Mouse (Mus musculus) retina, postnatal 1 day (tissue): ENCODE data around the gene Nme7.

ENCODE experiments used
- DNase-seq: peaks from one replicate; pipeline ENCODE4 v3.0.0-alpha.2; 2012

Gene Nme7

DNA sequence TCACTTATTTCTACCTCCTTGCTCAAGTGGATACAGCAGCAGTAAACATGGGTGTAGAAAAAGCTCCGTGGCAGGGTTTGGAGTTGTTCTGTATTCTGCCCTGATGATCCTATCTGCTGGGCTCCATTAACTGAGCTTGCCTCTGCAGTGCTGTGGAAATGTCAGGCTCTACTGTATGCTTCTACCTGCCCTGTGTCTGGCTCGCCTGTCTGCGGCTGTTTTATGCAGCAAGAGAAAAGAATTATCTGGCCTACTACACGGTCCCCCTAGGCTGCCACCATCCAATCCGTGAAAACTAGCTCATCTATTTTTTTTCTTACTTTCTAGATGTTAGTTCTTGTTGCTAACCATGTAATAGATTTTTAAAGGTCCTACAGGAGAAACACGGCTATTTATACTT lies 81.1 kb downstream of the Nme7 start:
- DNase-seq, result no peak

DNA sequence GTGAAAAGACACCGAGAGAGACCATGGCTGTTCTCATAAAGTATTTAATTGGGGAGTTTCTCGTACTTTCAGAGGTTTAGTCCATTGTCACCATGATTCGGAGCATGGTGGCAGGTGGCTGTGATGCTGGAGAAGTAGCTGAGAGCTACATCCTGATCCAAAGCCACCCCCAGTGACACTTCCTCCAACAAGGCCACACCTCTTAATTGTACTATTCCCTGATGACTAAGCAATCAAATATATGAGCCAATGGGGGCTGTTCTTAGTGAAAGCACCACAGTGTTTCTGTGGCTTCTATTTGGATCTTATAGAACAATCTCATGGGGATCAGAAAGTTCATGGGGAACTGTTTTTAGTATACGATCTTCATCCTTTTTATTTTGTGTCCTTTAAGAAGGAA lies 85.8 kb downstream of the Nme7 start:
- DNase-seq, result no peak

DNA sequence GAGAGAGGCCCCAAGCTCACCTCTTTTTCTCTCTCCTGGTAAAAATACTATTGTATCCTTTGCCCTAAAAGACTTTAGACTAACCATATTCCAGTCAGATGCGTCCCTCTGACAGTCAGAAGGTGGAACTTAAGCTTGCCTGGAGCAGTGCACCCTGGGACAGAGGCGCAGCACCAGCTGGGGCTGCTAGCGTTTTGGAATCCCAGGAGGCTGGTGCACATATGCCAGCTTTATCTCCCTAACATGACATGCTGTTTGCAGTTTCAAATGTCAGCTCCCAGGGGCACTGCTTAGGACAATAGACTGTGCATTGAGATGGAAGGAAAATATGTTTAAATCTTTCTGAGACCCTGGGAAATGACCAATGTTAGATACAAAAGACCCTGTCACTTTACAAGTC lies 88.3 kb downstream of the Nme7 start:
- DNase-seq, result peak; percentile 42

DNA sequence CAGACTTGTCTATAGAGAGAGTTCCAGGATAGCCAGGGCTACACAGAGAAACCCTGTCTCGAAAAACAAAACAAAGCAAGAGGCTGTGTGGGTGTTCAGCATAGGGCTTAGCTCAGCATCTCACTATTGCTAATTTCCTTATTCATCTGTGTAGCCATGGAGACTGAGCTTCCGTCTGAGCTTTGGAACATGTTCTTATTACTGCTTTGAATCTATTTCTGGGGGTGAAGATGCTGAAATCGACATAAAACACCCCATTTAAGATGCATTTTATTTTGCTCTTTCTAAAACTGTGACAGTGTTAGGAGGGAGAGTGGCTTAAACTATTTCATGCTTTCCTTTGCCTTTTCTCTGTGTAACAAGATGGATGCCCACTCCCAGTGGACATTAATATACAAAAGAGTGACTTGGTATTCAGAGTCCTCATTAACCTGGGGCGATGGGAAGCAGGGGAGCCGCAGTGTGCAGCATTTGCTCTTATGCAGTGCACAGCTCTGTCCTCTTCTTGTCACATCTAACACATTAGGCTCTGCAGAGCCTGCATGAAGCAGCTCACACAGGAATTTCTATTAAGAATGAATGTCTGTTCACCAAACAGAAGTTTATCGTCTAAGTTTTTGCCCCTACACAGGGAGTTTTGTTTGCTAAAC lies 91.3 kb downstream of the Nme7 start:
- DNase-seq, result no peak

DNA sequence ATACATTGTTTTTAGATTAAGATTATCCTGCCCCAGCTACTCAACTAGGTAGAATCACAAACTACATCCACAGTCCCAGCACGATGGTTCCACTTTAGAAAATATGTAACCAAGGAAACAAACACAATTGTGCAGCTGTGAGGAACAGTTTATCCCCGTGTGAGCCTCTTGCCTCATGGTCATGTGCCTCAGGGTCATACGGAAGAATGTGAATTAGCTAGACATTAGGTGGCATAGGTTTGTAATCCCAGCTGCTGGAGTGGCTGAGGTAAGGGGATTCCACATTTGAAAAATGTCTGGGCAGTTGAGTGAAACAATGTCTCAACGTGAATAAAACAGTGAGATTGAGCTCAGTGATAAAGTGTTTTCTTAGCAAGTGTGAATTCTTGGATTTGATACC lies 93.8 kb downstream of the Nme7 start:
- DNase-seq, result no peak

DNA sequence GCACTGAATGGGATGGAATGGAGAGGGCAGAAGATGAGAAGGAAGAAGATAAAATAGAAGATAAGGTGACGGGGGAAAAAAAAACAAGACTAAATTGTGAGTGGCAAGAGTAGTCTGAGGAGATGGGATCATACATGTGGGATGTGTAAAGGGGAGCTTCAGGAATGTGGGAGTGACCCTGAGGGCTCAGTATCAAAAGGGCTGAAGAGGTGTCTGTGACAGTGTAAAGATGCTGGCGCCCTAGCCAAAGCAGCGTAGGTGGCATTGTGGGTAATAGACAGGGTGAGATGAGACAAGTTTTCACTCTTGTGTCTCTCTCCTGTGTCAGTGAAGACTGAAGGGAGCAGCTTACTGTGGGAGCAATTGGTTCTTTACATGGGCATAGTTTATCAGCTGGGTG lies 95.7 kb downstream of the Nme7 start:
- DNase-seq, result no peak

DNA sequence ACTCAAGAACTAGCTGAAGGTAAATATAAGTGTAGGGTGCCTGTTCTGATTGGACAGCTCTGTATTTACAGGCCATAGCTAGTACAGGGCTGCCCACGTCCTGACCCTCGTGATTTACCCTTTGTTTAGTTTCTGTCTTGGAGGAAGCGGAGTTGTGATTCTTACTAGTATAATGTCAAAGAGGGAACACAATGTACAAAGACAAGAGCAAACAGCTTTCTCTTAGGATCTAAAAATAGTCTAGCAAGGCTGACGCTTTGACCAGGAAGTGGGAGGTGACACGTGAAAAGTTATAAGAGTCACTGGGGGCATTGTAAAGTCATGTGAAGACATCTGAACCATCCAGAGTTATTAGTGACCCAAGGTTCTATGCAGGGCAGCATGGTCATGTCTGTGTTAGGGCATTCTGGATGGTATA lies 101.5 kb downstream of the Nme7 start:
- no peak for DNase-seq

DNA sequence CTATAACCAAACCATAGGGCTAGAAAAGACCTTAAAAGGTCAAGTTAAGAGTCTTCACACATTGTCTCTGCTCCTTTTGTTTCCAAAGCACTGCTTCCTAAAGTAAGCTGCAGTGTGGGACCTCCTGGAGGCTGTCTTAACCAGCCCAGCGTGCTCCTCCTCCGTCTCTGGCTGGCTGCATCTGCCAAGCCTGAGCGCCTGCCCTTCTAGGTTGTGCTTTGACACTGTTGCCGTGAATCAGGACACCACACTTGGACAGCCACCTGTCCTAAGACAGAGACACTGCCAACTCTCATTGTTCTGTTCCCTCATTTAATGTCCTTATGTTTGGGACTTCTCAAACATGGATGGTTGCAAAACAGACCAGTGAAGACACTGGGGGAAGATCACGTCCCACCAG lies 102.6 kb downstream of the Nme7 start:
- DNase-seq, result no peak

DNA sequence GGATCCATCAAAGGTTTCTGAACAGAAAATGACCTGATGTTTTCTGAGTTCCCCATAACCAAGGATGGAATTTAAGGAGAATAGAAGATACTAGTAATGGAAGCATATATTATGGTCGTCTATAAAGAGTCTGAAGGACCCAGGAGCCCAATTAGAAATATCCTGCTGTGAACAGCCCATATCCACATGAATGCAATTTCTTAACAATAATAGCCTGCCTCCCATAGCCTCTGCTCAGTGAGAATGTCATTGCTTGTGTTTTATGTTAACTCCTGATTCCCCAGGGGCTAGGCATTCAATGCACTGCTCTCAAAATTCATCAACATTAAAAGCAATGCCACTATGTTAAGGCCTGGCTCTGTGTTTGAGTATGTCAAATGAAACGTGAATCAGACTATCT lies 104.7 kb downstream of the Nme7 start:
- no peak for DNase-seq

DNA sequence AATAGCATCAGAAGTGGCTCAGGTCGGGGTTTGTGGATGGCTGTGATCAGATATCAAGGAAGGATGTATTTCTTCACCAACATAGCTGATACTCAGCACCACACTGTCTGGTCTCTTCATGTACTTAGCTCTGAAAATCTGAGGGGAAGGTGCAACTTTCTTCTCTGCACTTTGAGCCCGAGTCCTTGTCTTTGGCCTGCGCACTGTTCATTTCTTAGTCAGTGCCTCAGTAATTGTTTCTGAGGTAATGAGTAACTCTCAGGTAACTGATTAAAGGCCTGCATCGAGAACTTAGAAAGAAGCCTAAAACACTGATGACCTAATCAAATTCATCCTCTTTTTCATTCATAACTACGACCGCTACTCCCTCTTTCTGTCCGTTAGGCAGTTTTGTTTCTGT lies 107.4 kb downstream of the Nme7 start:
- no peak for DNase-seq

DNA sequence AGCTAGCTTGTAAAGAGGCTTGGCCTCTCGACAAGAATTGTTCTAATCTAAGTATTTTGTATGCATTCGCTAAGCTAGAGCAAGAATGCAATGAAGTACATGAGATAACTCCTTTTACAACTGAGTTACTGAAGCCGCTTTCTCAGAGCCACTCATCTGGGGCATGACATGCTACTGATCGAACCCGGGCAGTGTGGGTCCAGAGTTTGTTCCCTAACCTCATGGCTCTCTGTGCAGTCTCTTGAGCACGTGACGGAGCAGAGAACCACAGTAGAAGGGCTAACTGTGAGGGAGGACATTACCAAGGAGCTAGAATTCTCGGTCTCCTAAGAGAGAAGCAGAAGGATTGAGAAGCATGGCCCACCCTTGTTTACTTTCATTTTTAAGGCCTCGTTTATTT lies 109.0 kb downstream of the Nme7 start:
- DNase-seq, result no peak

DNA sequence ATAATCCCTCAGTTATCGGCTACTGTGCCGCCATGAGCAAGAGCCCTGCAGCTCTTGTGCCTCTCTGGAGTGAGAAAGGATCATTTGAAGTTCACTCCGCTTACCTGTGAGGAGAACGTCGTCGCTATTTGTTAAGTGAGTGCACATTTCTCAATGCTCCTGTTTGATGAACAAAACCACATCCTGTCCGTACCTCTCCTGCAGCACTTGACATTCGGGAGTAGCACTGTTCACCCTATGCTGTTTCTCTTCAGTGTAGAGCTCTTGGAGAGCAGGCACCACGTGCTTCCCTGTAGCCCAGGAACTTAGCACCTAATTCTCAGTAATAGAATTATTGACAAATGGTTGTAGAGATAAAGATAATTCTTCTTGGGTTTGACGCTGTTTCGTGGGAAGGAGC lies 109.7 kb downstream of the Nme7 start:
- no peak for DNase-seq

DNA sequence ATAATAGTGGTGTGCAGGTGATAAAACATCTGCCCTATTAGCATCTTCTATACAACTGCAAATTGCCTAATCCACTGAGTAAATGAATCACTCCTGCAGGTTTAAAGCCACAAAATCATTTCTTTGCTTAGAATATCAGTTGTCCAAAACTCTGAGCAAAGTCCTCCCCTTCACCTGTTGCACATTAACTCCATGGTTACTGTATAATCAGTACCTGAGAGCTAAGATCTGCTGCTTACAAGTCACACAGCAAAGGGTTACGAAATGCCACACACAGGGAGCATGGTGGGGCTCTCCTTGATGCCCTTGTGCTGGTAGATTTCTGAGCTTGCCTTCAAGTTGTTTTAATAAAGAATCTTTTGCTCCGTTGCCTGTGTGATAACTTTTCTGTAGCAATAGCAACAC lies 111.4 kb downstream of the Nme7 start:
- DNase-seq, result no peak

DNA sequence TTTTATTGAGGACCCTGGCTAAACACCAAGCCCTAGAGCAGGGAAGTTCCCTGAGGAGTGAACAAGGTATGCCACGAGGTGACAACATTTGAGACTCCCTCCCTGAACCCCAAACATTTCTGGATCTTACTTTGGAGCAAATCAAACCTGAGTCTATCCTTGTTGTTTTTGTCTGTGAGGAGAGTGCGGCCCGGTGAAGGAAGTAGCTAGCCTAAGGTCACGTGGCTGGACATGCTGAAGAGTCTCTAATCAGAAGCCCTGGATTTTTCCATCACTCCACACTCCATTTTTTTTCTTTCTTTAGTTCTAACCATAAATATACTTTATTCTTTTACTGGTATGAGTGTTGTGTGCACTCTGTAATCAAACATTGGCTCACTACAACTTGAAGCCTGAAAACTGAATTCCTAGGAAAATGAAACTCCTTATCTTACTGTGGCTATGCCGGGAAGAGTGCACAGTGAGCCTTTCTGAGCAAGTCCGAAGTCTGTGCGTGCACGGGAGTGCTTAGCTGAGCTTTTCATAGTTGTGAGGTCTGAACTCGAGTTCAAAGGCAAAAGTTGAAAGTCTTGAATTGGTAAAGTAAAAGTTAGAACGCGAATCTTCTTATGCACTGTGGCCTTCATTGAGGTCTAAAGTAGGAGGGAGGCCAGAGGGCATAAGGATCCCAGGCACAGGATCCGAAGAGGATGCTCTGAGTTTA lies 112.9 kb downstream of the Nme7 start:
- DNase-seq, result no peak

DNA sequence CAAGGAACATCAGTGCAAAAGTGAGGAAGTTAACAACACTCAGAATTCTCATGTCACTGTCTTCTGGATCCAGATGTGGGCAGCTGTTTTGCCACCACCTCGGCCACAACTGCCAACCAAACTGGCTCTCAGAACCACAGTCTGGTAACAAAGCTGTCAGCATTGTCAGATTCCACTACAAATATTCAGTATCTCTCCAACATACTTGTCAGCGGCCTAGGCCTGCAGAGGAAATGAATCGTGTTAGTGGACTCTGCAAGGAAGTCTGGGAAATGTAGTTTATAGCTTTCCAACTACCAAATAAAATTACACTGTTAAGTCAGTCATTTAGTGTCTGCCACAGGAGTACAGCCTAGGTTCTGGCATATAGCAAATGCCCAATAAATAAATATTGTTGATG lies 113.7 kb downstream of the Nme7 start:
- no peak for DNase-seq

DNA sequence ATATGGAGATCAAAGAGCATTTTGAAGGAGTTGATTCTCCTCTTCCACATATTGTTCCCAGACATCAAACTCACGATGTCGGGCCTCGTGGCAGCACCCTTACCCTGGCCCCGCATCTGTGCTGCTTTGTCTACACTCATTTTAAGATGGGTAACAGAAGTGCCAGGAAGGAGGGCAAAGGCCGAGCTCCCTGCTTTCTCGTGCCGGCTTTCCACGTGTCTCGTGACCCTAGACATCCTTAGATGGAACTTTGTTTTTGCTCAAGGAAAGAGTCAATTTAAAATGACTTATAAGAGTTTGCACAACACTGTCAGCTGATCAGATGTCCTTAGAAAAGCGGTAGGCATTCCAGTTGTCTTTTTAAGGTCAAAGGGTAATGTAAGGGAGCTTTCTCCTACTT lies 114.4 kb downstream of the Nme7 start:
- no peak for DNase-seq

DNA sequence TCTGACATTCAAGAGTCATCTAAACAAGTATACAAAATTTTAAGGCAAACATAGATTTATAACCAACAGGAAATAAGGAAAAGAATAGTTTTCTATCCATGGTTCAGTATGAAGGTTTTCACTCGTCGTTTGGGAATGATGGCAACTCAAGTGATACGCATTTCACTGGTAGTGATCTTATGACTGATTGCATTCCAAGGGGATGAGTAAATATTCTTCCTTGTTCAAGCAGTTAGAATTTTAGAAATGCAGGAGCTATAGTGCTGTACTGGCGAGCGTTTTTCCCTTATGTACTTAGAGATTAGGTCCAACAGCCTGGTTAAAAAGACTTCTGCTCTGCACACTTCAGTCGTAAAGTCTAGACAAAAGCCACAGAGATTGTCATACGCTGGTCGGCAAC lies 115.5 kb downstream of the Nme7 start:
- DNase-seq, result no peak

DNA sequence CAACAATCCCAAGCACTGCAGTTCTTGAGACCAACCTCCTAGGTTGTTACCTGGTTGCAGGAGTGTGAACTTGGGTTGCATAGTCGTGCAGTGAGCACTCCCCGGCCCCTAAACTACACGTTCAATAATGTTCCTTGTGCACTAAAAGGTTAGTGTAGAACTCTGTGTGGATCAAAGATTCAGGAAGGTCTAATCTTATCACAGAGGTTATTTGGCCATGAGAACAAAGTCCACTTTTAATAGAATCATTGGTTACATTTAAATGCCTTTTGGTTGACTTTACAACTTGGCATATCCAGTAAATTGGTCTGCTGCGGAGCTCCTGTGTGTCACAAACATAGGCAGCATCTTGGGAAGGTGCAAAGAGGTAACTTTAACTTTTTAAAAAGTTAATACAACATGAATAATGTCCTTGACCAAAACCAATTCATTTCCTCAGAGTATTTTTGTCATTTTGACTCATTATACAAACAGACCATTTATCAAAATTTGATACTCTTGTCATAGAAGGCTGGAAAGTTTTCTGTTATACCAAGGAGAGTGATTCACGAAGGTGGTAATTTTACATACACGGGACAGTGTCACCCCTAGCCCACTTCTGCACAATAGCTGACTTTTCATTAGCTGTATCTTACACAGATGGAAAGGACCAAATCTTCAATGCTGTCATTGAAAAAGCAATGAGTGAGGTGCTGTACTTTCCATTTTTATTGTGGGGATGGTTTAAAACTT lies 116.9 kb downstream of the Nme7 start:
- DNase-seq, result no peak

DNA sequence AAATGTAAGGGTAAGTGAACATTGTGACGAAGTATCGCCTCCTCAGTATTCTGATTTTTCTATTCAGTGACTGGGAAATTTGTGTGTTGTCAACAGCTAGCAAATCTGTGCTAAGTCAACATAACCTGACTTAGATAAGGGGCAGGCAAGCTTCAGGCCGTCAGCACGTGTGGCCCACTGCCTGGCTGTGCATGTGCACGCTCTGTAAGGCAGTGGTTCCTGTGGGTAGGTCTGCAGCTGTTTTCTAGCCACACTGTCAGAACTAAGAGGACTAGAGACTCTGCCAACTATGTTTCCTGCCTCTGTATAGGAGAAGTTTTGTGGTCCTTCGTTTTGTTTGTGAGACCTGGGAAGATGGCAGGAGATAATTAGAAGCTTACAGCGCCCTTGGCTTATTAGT lies 122.3 kb downstream of the Nme7 start:
- DNase-seq, result no peak

DNA sequence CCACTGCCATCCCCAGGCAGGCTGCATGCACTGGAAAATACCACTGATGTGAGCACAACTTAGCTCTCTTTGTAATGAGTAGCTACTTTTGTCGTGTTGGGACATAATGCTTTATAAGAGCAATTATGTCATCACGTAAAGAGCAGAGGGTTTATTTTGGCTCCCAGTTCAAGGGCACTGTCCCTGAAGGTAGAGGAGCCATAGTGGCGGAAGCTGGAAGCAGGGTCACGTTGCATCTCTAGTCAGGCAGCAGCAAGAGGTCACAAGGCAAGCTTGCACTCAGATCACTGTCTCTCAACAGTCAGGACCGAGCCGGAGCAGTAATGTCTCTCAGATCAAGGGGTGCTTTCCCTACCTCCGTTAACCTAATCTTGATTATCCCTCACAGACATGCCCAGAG lies 123.9 kb downstream of the Nme7 start:
- DNase-seq, result no peak

DNA sequence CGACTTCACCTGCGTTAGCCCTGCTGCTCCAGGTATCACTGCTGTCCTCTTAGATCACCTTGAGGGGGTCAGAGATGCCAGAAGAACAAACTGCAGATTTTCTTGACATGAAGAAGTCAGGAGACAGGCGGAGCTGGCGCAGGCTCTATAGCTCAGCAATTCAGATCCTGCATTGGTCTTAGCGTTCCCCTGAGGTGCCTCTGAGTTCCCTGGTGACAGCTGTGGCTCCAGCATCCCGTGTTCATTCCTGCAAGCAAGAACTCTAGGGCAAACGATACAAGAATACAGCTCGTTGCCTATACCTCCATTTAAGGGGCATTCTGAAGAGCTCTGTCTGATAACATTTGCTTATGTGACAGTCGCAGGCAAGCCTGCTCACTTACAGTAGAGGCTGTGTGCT lies 124.7 kb downstream of the Nme7 start:
- DNase-seq, result no peak

DNA sequence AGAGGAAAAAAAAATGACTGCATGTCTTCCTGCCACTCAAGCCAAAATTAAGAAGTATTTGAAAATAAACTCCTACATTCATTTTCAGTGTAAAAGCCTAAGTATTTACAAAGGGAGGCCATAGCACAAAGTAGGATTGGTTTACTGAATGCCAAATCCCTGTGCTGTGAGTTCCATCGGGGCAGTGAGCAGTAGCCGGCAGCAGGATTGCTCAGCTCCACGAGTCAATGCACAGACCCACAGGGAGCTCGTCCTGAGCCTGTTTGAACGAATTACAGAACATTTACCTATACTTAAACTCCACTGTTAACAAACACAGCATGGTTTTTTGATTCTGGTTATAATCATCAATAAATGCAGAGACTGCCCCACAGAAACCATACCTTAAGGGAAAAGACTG lies 128.7 kb downstream of the Nme7 start:
- no peak for DNase-seq

DNA sequence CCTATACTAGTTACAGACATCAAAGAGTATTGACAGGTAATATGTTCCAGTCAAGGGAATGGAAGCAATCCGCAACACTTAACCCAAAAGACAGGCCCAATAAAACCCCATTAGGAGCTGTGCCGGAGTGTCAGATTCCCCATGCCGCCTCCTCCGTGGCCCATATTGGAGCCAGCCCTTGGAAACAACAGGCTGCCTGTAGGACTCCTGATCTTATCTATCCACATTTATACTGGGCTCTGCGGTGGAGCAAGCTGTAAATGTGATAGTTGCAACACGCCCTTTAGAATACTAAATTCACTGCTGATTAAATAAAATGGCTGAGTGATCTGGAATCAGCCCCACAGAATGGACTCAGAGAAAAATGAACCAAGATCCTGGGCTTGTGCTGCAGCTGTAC lies 130.1 kb downstream of the Nme7 start:
- no peak for DNase-seq

DNA sequence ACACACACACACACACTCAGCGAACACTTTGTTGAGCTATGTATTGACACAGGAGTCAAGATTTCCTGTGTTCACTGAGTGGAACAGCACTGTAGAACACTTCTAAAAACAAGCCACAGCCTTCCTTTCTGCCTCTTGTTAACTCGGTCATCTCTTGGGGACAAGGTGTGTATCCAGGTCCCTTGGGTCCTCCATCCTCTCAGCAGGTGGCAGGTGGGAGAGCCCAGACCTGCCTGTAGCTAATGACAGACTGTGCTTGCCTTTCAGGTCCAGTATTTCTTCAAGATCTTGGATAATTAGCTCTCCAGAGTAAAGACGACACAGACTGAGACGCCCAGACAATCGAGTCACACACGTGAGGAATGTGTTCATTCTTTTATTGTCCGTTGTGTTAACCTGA lies 132.8 kb downstream of the Nme7 start:
- no peak for DNase-seq

DNA sequence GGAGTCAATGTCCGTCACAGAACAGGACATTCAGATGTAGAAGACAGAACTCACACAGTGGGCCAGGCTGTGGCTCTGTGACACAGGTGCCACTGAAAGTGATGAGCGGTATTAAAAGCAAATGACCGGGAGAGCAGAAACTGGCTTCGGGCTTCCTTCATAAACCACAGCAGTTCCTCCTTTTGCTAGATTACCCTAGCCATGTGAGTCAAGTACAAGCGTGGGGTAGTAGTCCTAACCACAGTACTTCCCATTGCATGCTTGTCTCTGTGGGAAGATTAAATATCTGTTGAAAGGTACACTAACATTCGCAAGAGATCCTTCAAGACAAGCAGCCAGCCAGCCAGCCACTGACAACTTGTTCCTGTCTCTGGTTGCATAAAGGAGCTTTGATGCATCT lies 136.3 kb downstream of the Nme7 start:
- DNase-seq, result no peak
